Mouse (Mus musculus) adrenal gland (tissue): ENCODE measurements at regions not wholly inside any gene's neighbourhood (a gene's known extent, or its start where the extent isn't known, plus 50 kb on each side); places are given as distances from the start of the nearest gene placed in this dataset.
"Not testable (repeated sequence)": the region's sequence is repeated elsewhere in the genome, so short reads cannot be mapped to it uniquely, and the experiment has no call there.

Experiments
- intact Hi-C: fragments of 180-260 bp; cut with DNase I; formaldehyde crosslinking; loops from one replicate; pipeline ENCODE4 v1.15.1; 2025

- intact Hi-C loops, result no loop called here
Measured at GRCm38 (mm10) chr10:72298824-72299551, 355.7 kb upstream of the Zwint start.

- intact Hi-C loops, result not testable (repeated sequence)
Measured at GRCm38 (mm10) chr10:72309045-72309444, 345.6 kb upstream of the Zwint start.

GRCm38 (mm10) chr10:72318308-72318707 is 336.3 kb upstream of the Zwint start:
- intact Hi-C loops, result no loop called here

- intact Hi-C loops, result no loop called here
Measured at GRCm38 (mm10) chr10:72320307-72320706, 334.3 kb upstream of the Zwint start.

GRCm38 (mm10) chr10:72326624-72327023 is 328.0 kb upstream of the Zwint start:
- intact Hi-C loops, result no loop called here

GRCm38 (mm10) chr10:72347253-72347652 is 307.4 kb upstream of the Zwint start:
- intact Hi-C loops, result no loop called here

GRCm38 (mm10) chr10:72347949-72348663 is 306.5 kb upstream of the Zwint start:
- intact Hi-C loops, result no loop called here

- intact Hi-C loops, result no loop called here
Measured at GRCm38 (mm10) chr10:72352810-72353209, 301.8 kb upstream of the Zwint start.

- intact Hi-C loops, result no loop called here
Measured at GRCm38 (mm10) chr10:72353515-72353914, 301.1 kb upstream of the Zwint start.

GRCm38 (mm10) chr10:72383351-72383750 is 271.3 kb upstream of the Zwint start:
- intact Hi-C loops, result no loop called here

- intact Hi-C loops, result no loop called here
Measured at GRCm38 (mm10) chr10:72384826-72385225, 269.8 kb upstream of the Zwint start.

GRCm38 (mm10) chr10:72391397-72391796 is 263.2 kb upstream of the Zwint start:
- intact Hi-C loops, result loop anchor here (2.0 kb wide), 1 partner anchor 535 kb away; no protein-coding TSS in a partner anchor

GRCm38 (mm10) chr10:72393279-72394041 is 261.2 kb upstream of the Zwint start:
- intact Hi-C loops, result no loop called here

GRCm38 (mm10) chr10:72394367-72394766 is 260.3 kb upstream of the Zwint start:
- intact Hi-C loops, result no loop called here

- intact Hi-C loops, result no loop called here
Measured at GRCm38 (mm10) chr10:72403290-72403689, 251.4 kb upstream of the Zwint start.

- intact Hi-C loops, result no loop called here
Measured at GRCm38 (mm10) chr10:72410305-72410704, 244.3 kb upstream of the Zwint start.

GRCm38 (mm10) chr10:72411670-72412069 is 243.0 kb upstream of the Zwint start:
- intact Hi-C loops, result no loop called here

GRCm38 (mm10) chr10:72454629-72455028 is 200.0 kb upstream of the Zwint start:
- intact Hi-C loops, result no loop called here

GRCm38 (mm10) chr10:72484315-72484714 is 170.3 kb upstream of the Zwint start:
- intact Hi-C loops, result no loop called here

GRCm38 (mm10) chr10:72532431-72532830 is 122.2 kb upstream of the Zwint start:
- intact Hi-C loops, result no loop called here

- intact Hi-C loops, result no loop called here
Measured at GRCm38 (mm10) chr10:72533427-72533826, 121.2 kb upstream of the Zwint start.

GRCm38 (mm10) chr10:72533859-72534258 is 120.8 kb upstream of the Zwint start:
- intact Hi-C loops, result no loop called here
